Mouse (Mus musculus): ENCODE measurements around the gene Tmem167b. TPM values are rescaled to one million over a fixed set of nuclear protein-coding genes. Genes with fewer than 3 reads are reported as not detected.

Gene Tmem167b
- polyA plus RNA-seq, 1 experiment = 27.7 TPM

DNA sequence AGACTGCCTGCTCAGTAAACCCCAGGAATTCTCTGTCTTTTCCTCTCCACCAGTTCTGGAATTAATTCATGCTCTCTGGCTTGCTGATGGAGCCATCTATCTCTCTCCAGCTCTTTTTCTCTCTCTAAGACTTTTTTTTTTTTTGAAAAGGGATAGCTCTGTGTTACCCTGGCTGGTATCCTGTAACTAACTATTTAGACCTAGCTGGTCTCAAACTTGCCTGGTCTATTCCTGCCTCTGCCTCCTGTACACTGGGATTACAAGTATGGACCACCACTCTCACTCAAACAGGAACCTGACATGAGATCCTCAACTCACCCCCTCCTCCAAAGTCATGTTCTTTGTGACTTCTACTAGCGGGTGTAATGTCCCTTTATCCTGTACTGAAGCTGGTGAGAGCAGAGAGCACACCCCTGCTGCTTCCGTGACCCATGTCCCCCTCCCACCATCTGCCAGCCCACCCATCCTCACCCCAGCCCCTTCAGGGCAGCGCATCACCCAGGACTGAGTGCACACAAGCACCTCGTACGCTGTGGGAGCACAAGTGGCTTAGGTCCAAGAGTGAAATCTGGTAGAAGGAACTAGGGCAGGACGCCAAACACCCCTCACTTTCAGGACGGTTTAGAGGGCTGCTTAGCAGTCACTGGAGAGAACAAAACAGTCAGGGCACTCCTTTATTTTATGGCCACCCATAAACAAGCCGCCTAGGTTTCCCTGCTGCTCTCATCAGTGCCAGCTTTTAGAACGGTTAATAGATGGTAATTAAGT is 51.4 kb downstream of the Tmem167b start:
- Histone ChIP-seq H3K4me3 (ENCODE audit: insufficient read depth, low read depth, low read length) (no peak overlapping the region), H3K27ac (replicated peaks; ENCODE audit: low read depth, low read length) (no peak overlapping the region), H3K4me1 (ENCODE audit: control insufficient read depth, insufficient read depth, insufficient read length, low read length) (no peaks in the 10 kb centered on the region)

DNA sequence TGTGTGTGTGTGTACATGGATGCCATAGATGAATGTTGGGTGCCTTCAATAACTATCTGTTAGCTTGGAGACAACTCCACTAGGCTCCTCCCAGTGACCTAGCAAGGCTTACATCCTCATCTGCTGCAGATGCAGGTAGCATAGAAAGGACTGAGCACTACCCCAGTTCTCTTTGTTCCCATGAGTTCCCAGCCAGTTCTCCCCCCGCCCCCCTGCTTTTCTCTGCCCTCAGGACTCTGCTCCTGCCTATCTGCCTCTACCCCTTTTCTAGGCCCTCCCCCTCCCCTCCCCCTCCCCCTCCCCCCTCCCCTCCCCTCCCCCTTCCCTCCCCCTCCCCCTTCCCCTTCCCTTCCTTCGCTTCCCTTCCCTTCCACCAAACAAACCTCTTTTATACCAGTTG is 52.1 kb downstream of the Tmem167b start:
- Histone ChIP-seq H3K27ac (replicated peaks; ENCODE audit: low read depth, low read length) (no peak overlapping the region), H3K4me3 (ENCODE audit: insufficient read depth, low read depth, low read length) (no peak overlapping the region), H3K4me1 (ENCODE audit: control insufficient read depth, insufficient read depth, insufficient read length, low read length) (no peaks in the 10 kb centered on the region)

DNA sequence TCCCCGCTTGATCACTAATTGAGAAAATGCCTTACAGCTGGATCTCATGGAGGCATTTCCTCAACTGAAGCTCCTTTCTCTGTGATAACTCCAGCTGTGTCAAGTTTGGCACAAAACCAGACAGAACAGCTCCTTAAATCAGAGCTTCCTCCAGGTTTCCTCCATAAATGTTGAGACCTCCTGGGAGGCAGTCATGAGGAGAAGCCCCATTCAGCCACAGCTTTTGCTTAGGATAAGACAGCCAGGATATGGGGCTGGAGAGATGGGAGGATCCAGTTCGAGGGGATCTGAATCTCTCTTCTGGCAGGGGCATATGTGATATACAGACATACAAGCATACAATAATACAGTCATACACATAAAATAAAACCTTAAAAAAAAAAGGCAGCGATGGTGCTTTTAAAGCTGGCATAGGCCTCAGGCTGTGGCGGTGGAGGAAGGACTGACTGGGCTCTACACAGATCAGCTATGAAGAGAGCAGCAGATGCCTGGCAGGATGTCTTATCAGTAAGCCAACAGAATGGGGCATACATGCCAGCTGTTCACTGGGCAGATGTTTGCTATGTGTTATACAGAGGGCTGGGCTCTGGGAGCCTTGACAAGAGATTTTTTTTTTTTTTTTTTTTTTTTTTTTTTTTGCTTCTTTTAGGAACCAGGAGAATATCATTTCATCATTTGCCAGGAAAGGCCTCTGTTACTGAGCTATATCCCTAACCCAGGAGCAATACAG is 53.4 kb downstream of the Tmem167b start:
- Histone ChIP-seq H3K4me3 (ENCODE audit: insufficient read depth, low read depth, low read length) (no peak overlapping the region), H3K4me1 (ENCODE audit: control insufficient read depth, insufficient read depth, insufficient read length, low read length) (no peaks in the 10 kb centered on the region), H3K27ac (replicated peaks; ENCODE audit: low read depth, low read length) (no peak overlapping the region)

Other genes starting within 250 kb of the Tmem167b start
- gene Mybphl, start 197.6 kb downstream of the Tmem167b start, polyA plus RNA-seq (2012; ENCODE audit: insufficient read depth, insufficient read length, missing spikeins) = not detected in 2 replicates
- gene Psrc1, start 178.6 kb downstream of the Tmem167b start, polyA plus RNA-seq (2012; ENCODE audit: insufficient read depth, insufficient read length, missing spikeins) = not detected in 2 replicates
- 2.4 and 4.0 TPM in 2 replicates for gene Celsr2, start 146.9 kb downstream of the Tmem167b start, polyA plus RNA-seq (2012; ENCODE audit: insufficient read depth, insufficient read length, missing spikeins)
- gene Sars, start 117.3 kb downstream of the Tmem167b start, polyA plus RNA-seq (2012; ENCODE audit: insufficient read depth, insufficient read length, missing spikeins) = 87.8 and 101 TPM in 2 replicates
- gene 1700013F07Rik, start 28.3 kb downstream of the Tmem167b start, polyA plus RNA-seq (2012; ENCODE audit: insufficient read depth, insufficient read length, missing spikeins) = not detected in 2 replicates
- not detected in 2 replicates for gene 5330417C22Rik, start 25.9 kb downstream of the Tmem167b start, polyA plus RNA-seq (2012; ENCODE audit: insufficient read depth, insufficient read length, missing spikeins)
- 23.7 and 42.7 TPM in 2 replicates for gene Taf13, start 9.2 kb upstream of the Tmem167b start, polyA plus RNA-seq (2012; ENCODE audit: insufficient read depth, insufficient read length, missing spikeins)
- gene Wdr47, start 28.8 kb upstream of the Tmem167b start, polyA plus RNA-seq (2012; ENCODE audit: insufficient read depth, insufficient read length, missing spikeins) = 4.5 and 5.3 TPM in 2 replicates
- 16.9 and 18.6 TPM in 2 replicates for gene Clcc1, start 91.4 kb upstream of the Tmem167b start, polyA plus RNA-seq (2012; ENCODE audit: insufficient read depth, insufficient read length, missing spikeins)
- 0.54 and 0.83 TPM in 2 replicates for gene Gpsm2, start 159.8 kb upstream of the Tmem167b start, polyA plus RNA-seq (2012; ENCODE audit: insufficient read depth, insufficient read length, missing spikeins)
- gene Aknad1, start 177.2 kb upstream of the Tmem167b start, polyA plus RNA-seq (2012; ENCODE audit: insufficient read depth, insufficient read length, missing spikeins) = not detected in 2 replicates

Data from brown adipose tissue, adult 24 weeks (tissue).